Mouse (Mus musculus): ENCODE data around the gene Cass4. TPM values are rescaled to one million over a fixed set of nuclear protein-coding genes. Genes with fewer than 3 reads are reported as not detected.

The Cass4 gene
- total and polyA plus RNA-seq, 3 experiments = 2.9 to 5.3 (median 3.8) TPM

DNA sequence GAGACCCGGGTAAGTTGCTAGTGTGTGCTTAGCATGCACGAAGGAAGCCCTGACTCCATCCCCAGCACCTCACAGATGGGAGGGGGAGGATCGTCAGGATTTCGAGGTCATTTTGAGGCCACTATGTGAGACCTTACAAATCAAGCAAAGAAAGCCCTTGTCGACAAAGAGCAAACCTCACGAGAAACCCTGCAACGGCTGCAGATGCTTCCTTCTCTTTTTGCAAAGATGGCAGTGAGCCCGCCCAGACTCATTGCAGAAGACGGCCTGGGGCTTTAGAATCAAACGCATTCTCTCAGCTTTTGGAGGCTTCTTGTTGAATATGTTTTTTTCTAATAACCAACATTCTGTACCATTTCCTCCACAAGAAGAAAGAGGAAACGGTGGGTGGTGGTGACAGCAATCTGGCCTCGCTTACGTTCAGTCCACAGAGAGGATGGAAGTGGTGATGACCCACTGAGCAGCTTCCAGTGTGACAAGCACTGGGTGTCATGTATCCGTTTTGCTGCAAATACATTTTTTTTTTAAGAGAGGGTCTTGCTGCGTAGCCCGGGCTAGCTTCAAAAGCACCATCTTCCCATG is 43.9 kb downstream of the Cass4 start:
- H3K4me3 ChIP-seq (replicated peaks in 1 of 3; ENCODE audit: low read depth in 2 of 3, low read length in 2 of 3, poor library complexity in 1 of 3) = no peak overlapping the region
- TF ChIP-seq MAX (IDR thresholded peaks at IDR 0.05; ENCODE audit: low read length) (no peak), MAFK (IDR thresholded peaks at IDR 0.05; ENCODE audit: insufficient replicate concordance, low read length) (no peak), POLR2AphosphoS2 (IDR thresholded peaks at IDR 0.05; ENCODE audit: low read depth, low read length) (no peak), HCFC1 (IDR thresholded peaks at IDR 0.05; ENCODE audit: low read depth, low read length) (no peak), TBP (conservative IDR thresholded peaks at IDR 0.05; ENCODE audit: low read depth, low read length) (no peak), UBTF (IDR thresholded peaks at IDR 0.05; ENCODE audit: low read depth, low read length) (no peak), EP300 (IDR thresholded peaks at IDR 0.05; ENCODE audit: low read length) (no peak), E2F4 (IDR thresholded peaks at IDR 0.05; ENCODE audit: insufficient replicate concordance, low read depth, low read length) (no peak), BHLHE40 (IDR thresholded peaks at IDR 0.05; ENCODE audit: low read depth, low read length) (no peak), NRF1 (IDR thresholded peaks at IDR 0.05; ENCODE audit: low read depth, low read length) (no peak), USF1 (IDR thresholded peaks at IDR 0.05; ENCODE audit: low read depth, low read length) (no peak), TCF12 (IDR thresholded peaks at IDR 0.05; ENCODE audit: low read depth, low read length) (no peak), CHD2 (IDR thresholded peaks at IDR 0.05; ENCODE audit: low read length) (no peak)
- H3K27ac ChIP-seq (ENCODE audit: insufficient read depth, low read depth) = no peak overlapping the region
- H3K79me2 ChIP-seq (replicated peaks; ENCODE audit: control insufficient read depth, extremely low read depth, insufficient read depth, poor library complexity, severe bottlenecking) = peaks cover 20% of the 10 kb centered on the region
- H3K9ac ChIP-seq (ENCODE audit: insufficient read depth, low read depth) = no peak overlapping the region
- no peak for DNase-seq (ENCODE audit: extremely low read depth)
- H3K27me3 ChIP-seq (replicated peaks) = no peaks in the 10 kb centered on the region
- H3K4me2 ChIP-seq (ENCODE audit: insufficient read depth, low read depth, poor library complexity, severe bottlenecking) = no peak overlapping the region
- peaks cover 4 to 12% of the 10 kb centered on the region in 2 experiments for H3K36me3 ChIP-seq (replicated peaks in 1 of 2; ENCODE audit: control insufficient read depth in 1 of 2, insufficient read depth in 1 of 2, low read length in 1 of 2)
- H3K9me3 ChIP-seq (replicated peaks; ENCODE audit: low read length) = no peaks in the 10 kb centered on the region
- peaks cover 32 to 68% of the 10 kb centered on the region in 2 experiments for H3K4me1 ChIP-seq (ENCODE audit: control insufficient read depth in 1 of 2, insufficient read depth in 2 of 2)
- in situ Hi-C loops (cut with MboI; ENCODE audit: low pct_ligation_motif_present, low pct_unique_long_range_greater_than_20kb, low sequenced_read_pairs) (no loop called here), dilution Hi-C loops (cut with MboI; ENCODE audit: extremely low pct_ligation_motif_present, extremely low pct_unique_long_range_greater_than_20kb, low sequenced_read_pairs) (no loop called here)

DNA sequence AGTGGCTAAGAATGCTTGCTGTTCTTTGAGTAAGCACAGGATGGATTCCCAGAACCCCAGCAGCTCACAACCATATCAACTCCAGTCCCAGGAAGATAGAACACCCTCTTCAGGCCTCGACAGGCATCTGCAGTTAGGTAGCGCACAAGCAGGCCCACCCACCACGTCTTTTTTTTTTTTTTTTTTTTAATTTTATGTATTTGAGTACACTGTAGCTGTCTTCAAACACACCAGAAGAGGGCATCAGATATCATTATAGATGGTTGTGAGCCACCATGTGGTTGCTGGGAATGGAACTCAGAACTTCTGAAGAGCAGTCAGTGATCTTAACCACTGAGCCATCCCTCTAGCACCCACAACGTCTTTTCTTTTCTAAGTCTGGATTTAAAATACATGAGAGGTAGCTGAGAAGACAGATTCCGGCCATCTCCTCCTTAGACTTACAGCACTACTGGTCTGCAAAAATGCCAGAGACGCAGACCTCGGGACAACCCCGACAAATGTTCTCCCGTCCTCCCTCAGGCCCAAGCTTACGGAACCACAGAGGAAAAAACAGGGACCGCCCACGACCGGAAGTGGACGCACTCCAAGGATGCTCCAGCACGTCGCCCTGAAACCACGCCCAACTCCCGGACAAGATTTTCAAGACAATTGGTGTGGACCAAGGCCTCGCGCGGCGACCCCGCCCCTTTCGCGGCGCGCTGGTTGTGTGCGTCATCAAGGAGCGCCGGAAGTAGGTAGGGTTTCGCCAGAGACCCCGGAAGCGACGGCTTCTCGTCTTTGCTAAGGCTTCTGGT is 46.4 kb downstream of the Cass4 start, which contains the start of gene Rtf2:
TSS of gene Rtf2 (plus strand) at position 714 of the 797 bp plus-strand sequence.
- H3K9me3 ChIP-seq (replicated peaks; ENCODE audit: low read length) = no peaks in the 10 kb centered on the region
- dilution Hi-C loops (cut with MboI; ENCODE audit: extremely low pct_ligation_motif_present, extremely low pct_unique_long_range_greater_than_20kb, low sequenced_read_pairs) = no loop called here
- H3K4me3 ChIP-seq (replicated peaks in 1 of 3; ENCODE audit: low read depth in 2 of 3, low read length in 2 of 3, poor library complexity in 1 of 3) = peak within 1 kb of the TSS; percentile 77 to 100 (median 96)
- H3K27me3 ChIP-seq (replicated peaks) = no peaks in the 10 kb centered on the region
- DNase-seq (ENCODE audit: extremely low read depth) = peak; percentile 100
- H3K79me2 ChIP-seq (replicated peaks; ENCODE audit: control insufficient read depth, extremely low read depth, insufficient read depth, poor library complexity, severe bottlenecking) = peaks cover 40% of the 10 kb centered on the region
- peaks cover 18 to 50% of the 10 kb centered on the region in 2 experiments for H3K4me1 ChIP-seq (ENCODE audit: control insufficient read depth in 1 of 2, insufficient read depth in 2 of 2)
- H3K9ac ChIP-seq (ENCODE audit: insufficient read depth, low read depth) = peak within 1 kb of the TSS; percentile 79
- peak within 1 kb of the TSS; percentile 27; the same call in 1 of the 2 replicates for H3K27ac ChIP-seq (ENCODE audit: insufficient read depth, low read depth)
- in situ Hi-C loops (cut with MboI; ENCODE audit: low pct_ligation_motif_present, low pct_unique_long_range_greater_than_20kb, low sequenced_read_pairs) = loop anchor here (5.0 to 10.0 kb wide), 2 partner anchors 68 to 215 kb away; partner anchors contain the start of genes Aurka and Cstf1
- H3K4me2 ChIP-seq (ENCODE audit: insufficient read depth, low read depth, poor library complexity, severe bottlenecking) = peak within 1 kb of the TSS; percentile 97
- peaks cover under 1 to 24% of the 10 kb centered on the region in 2 experiments for H3K36me3 ChIP-seq (replicated peaks in 1 of 2; ENCODE audit: control insufficient read depth in 1 of 2, insufficient read depth in 1 of 2, low read length in 1 of 2)
- TF ChIP-seq ETS1 (conservative IDR thresholded peaks at IDR 0.05; ENCODE audit: low read depth, low read length) (peak; percentile 29; the same call in 1 of the 2 replicates), NELFE (IDR thresholded peaks at IDR 0.05; ENCODE audit: low read depth, low read length) (peak; percentile 85), TCF12 (IDR thresholded peaks at IDR 0.05; ENCODE audit: low read depth, low read length) (peak; percentile 66), MAFK (IDR thresholded peaks at IDR 0.05; ENCODE audit: insufficient replicate concordance, low read length) (no peak), POLR2AphosphoS2 (IDR thresholded peaks at IDR 0.05; ENCODE audit: low read depth, low read length) (peak; percentile 75), IRF4 (IDR thresholded peaks at IDR 0.05; ENCODE audit: low read depth, low read length) (peak; percentile 69), UBTF (IDR thresholded peaks at IDR 0.05; ENCODE audit: low read depth, low read length) (no peak), ZNF384 (IDR thresholded peaks at IDR 0.05; ENCODE audit: low read depth, low read length) (peak; percentile 86), ELF1 (IDR thresholded peaks at IDR 0.05; ENCODE audit: low read depth, low read length) (peak; percentile 99), CHD1 (IDR thresholded peaks at IDR 0.05; ENCODE audit: low read depth, low read length) (peak; percentile 22; the same call in 1 of the 2 replicates), SIN3A (IDR thresholded peaks at IDR 0.05; ENCODE audit: low read length) (peak; percentile 99), MXI1 (IDR thresholded peaks at IDR 0.05; ENCODE audit: low read depth, low read length) (peak; percentile 72; the same call in 1 of the 2 replicates), CHD2 (IDR thresholded peaks at IDR 0.05; ENCODE audit: low read length) (peak; percentile 61; the same call in 1 of the 2 replicates), JUND (conservative IDR thresholded peaks at IDR 0.05; ENCODE audit: low read depth, low read length) (no peak), USF1 (IDR thresholded peaks at IDR 0.05; ENCODE audit: low read depth, low read length) (no peak), RCOR1 (conservative IDR thresholded peaks at IDR 0.05; ENCODE audit: low read depth, low read length) (no peak), CTCF (conservative IDR thresholded peaks at IDR 0.05 in 1 of 2, IDR thresholded peaks at IDR 0.05 in 1 of 2; ENCODE audit: low read depth in 2 of 2, low read length in 2 of 2) (peak in 1 of 2 experiments; percentile 49; a peak in 2 of 4 replicates), RAD21 (IDR thresholded peaks at IDR 0.05; ENCODE audit: low read depth, low read length) (peak; percentile 3; the same call in 1 of the 2 replicates), EP300 (IDR thresholded peaks at IDR 0.05; ENCODE audit: low read length) (no peak), MEF2A (IDR thresholded peaks at IDR 0.05; ENCODE audit: borderline replicate concordance, low read depth, low read length) (0 out of 2 replicates have a peak, but pooled peaks have one; percentile 26), GABPA (IDR thresholded peaks at IDR 0.05; ENCODE audit: insufficient replicate concordance, low read depth, low read length) (no peak; the same call in 1 of the 2 replicates), MAZ (IDR thresholded peaks at IDR 0.05; ENCODE audit: low read depth, low read length) (peak; percentile 94)

All from CH12.LX (cell line).